Mouse (Mus musculus) layer of hippocampus, postnatal 25 days (tissue): ENCODE data around the gene Zfp362. TPM values are rescaled to one million over a fixed set of nuclear protein-coding genes. Genes with fewer than 3 reads are reported as not detected.

ENCODE experiments used
- DNase-seq, 2 experiments: peaks; one replicate each; pipeline ENCODE4 v3.0.0; 2022; ENCODE audit warnings: mixed read lengths in 2 of 2, low spot score in 1 of 2; ENCODE audit errors: extremely low spot score in 1 of 2
- total RNA-seq, 2 experiments: library from RNA; stranded (reverse); gene quantifications; 2 replicates each; pipeline ENCODE4 v1.2.3; 2021

Gene Zfp362
- total RNA-seq, 2 experiments from 2014 or later: 24.7 to 33.8 TPM

DNA sequence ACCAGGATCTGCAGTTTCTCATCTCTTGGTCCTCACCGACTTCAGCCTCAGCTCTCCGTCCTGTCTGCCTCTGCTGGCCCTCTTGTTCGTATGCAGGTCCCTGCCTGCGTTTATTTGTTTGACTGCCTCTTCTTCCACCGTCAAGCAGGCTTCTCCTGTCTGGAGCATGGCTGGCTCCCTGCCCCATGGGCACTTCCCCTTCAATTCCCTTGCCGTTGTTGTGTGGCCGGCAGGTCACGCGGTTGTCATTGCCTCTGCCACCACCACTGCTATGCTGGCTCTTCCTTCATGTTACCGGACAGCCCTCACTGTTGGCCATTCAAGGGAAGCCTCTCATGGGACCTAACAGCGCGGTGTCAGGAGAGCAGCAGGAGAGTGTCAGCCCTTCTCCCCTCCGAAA lies 37.7 kb downstream of the Zfp362 start:
- DNase-seq: no peak

DNA sequence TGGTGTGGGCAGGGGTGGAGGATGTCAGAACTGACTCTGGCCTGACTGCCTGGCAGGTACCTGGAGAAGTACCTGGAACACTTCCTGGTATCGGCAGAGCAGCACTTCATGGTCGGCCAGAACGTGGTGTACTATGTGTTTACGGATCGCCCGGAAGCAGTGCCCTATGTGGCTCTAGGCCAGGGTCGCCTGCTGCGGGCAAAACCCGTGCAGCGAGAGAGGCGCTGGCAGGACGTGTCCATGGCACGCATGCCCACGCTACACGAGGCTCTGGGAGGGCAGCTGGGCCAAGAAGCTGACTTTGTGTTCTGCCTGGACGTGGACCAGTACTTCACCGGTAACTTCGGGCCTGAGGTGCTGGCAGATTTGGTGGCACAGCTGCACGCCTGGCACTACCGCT lies 38.9 kb downstream of the Zfp362 start:
- no peak for DNase-seq

DNA sequence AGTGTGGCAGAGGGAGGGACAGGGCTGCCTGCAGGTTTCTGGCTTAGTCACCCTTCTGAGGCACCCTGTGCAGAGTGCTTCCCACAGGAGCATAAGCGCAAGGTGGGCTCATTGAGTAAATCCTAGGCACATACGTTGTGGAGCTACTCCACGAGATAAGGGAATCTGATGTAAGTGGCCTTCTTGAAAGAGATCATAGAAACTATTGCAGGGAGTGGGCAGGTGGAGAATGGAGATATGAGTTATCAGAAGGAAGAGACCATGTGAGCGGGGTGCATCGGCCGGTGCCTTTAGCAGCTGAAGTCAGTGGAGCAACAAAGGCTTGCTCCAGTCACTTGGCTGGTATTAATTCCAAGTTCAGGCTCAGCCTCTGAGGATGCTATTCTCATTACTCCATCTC lies 45.8 kb downstream of the Zfp362 start:
- DNase-seq: no peak

DNA sequence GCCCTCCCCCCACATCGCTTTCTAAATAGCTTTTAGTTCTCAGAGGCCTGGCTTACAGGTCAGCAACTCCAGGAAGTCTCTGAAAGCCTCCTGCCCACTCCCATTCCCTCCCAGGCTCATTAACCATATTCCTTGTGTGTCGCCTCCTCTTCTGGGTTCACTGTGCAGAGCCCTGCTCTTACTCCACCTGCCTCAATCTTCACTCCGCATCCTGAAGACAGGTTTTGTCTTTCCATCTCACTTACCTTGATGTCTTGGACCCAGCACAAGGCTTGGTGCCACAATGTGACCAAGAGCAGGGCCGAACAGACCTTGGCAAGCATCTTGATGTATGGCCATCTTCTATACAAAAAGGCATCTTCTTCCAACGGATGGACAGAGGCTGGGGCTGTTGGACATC lies 46.6 kb downstream of the Zfp362 start:
- DNase-seq: no peak

DNA sequence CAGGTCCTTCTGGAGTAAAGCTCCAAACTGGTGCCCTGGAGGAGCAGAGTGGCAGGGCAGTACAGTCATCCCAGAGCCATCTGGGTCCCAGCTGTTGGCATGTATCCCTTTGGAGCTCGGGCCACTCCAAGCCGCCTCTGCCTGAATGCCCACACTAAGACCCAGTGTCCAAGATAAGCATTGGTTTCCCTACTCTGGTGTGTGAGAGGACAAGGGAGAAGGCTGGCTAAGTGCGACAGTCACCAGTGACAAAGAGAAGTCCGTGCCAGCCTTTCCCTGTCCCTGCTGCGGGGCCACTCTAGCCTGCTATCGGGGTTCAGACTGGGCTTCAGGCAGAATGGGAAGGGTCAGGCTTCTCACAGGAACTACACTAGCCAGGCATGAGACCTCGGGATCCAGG lies 49.9 kb downstream of the Zfp362 start:
- no peak for DNase-seq

DNA sequence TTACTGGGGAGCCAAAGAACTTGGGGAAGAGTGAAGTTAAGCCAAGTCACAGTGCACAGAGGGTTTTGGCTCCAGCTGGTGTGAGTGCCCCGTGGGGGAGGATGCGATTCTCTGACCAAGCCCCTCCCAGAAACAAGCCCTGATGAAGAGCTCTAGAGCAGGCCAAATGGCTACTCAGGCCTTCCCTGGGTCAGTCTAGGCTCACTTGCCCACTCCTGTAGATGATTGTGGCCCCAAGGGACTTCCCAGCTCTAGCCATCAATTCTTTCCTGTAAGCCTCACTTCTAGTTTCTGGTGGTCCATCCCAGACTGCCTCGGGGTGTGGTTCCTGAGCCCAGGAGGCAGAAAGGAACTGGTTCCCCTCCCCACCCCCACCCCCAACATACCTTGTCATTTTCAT lies 50.8 kb downstream of the Zfp362 start, which contains the start of gene A3galt2:
TSS of gene A3galt2 (plus strand) at position 301 of the 400 bp plus-strand sequence.
- no peak for DNase-seq

DNA sequence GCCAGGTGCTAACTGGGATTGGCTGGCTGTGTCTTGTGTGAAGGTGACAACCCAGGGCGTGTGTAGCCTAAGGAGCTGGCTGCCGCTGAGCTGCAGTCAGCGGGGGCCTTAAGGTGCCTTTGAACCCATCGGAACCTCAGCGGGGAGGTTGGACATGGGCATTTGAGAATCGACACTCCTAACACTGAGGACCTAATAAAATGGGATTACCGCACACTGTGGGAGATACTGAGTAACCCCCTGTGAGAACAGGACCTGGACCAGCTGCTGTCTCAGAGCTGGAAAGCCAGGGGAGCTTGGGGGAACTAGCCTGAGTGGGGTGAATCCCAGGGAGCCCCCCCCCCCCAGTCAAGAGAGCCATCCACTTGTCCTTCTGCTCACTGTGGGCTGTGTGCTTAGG lies 52.3 kb downstream of the Zfp362 start:
- no peak for DNase-seq

DNA sequence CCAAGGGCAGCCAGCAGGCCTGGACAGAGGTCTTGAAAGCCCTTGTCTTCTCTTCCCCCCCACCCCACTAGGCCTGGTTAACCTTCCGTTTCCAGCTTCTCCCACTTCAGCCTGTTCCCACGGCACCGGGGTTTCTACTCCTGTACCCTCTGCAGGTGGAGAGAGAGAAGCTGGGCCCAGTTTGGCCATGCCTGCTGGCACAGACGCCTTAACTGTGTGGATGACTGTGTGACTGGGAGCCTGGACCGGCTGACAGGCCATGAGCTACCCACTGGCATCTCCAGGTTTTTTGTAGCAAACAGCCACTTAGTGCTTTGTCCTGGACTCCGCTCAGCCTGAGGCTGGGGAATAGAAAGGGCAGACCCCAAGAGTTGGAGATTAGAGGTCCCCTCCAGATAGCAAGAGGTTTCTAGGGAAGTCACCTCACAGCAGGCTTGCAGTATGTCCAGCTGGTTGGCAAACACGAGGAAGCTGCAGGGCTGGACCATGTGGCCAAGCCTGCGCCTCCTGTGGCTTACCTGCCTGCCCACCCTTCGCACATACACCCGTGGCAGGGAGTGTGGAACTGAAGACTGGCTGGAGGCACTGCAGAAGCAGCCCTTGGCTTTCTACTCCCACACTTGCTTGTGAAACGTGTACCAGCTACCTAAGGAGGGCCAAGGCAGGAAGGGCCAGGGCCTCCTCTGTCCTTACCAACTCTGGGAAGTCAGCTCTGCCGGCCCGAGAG lies 53.7 kb downstream of the Zfp362 start:
- DNase-seq: no peak

DNA sequence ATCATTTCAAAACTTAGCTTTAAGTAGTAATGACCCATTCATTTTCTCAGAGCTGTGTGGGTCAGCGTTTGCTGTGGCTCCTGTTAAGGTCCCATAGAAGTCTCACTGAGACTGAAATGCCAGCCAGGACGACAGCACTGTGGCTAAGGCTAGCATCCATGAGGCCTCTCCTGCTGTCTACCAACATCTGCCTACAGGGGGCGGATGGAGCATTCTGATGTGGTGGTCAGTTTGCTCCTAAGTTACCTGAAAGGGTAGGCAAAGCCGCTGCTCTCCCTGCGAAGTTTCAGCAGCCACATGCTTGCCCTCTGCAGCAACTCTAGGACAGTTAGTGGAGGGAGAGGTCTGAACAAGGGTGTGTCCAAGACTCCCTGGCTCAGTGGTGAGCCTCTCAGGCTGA lies 54.8 kb downstream of the Zfp362 start:
- DNase-seq: no peak

DNA sequence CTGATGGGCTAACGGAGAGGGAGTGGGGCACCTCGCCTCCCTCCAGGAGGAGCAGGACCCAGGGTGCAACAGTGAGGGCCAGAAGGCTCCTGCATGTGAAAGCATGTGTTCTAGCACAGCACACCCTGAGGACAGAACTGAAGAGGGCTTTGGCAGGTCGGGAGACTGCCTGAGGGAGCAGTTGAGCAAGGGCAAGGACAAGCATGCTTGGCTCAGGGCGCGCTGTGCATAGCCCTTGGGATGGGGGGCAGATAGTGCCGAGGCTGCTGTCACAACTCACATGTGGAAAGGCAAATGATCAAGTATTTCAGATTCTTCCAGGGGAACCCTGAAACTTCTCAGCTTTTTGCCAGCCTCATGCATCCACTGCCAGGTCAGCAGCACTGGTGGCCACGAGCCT lies 57.5 kb downstream of the Zfp362 start:
- no peak for DNase-seq

DNA sequence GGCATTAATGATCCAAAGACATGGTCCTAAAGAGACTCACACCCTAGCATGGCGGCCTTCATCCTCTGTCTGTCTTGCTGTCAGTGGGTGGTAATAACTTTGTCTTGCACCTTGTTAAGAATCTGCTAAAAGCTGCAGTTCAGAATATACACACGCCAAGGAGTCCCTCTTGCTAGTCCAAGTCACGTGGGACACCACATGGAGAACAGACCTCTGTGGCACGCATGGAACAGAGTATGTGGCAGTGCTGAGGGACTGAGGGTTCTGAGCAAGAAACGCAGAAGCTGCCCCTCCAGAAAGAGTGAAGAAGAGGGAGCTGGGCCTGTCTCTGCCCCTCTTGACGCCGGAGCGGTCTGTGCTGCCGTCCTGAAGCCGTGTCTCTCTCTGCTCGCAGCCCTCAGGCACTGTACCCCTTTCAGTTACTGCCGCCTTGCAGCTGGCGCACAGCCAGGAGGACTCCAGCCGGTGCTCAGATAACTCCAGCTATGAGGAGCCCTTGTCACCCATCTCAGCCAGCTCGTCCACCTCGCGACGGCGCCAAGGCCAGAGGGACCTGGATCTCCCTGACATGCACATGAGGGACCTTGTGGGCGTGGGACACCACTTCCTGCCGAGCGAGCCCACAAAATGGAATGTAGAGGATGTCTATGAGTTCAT lies 58.1 kb downstream of the Zfp362 start:
- no peak for DNase-seq

DNA sequence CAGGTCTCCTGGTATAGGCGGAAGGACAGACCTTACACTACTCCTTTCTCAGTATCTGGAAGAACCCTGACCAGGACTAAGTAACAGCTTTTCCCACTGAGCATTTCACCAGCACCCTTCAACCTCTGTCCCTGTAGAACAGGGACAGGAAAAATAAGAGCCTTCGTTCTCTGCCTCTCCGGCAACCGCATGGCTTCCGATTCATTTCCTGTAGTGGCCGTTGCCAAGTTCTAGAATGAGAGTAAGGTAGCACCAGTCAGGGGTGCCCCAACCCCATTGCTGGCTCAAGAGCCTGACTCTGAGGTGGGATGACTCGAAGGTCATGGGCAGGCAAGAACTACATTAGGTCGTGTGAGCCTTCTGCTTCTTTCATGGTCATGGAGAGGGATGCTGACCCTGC lies 60.7 kb downstream of the Zfp362 start:
- no peak for DNase-seq

DNA sequence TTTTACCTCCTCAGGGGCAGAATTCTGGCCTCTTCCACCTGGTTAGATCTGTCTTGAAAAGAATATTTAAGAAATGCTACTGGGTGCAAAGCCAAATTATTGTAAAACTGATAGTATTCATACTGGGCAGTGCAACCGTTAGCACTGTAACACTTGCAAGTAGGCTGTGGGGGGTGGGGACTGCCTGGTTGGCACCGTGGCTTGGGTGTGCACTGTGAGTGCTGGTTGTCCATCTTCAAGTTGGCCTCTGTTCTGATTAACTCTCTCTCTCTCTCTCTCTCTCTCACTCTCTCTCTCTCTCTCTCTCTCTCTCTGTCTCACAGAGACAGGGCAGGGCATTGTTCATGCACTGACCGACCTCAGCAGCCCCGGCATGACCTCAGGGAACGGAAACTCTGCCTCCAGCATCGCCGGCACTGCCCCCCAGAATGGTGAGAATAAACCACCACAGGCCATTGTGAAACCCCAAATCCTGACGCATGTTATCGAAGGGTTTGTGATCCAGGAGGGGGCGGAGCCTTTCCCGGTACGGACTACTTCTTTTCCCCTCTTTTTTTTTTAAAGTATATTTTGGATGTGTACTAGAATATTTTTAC lies 62.7 kb downstream of the Zfp362 start:
- DNase-seq: no peak

DNA sequence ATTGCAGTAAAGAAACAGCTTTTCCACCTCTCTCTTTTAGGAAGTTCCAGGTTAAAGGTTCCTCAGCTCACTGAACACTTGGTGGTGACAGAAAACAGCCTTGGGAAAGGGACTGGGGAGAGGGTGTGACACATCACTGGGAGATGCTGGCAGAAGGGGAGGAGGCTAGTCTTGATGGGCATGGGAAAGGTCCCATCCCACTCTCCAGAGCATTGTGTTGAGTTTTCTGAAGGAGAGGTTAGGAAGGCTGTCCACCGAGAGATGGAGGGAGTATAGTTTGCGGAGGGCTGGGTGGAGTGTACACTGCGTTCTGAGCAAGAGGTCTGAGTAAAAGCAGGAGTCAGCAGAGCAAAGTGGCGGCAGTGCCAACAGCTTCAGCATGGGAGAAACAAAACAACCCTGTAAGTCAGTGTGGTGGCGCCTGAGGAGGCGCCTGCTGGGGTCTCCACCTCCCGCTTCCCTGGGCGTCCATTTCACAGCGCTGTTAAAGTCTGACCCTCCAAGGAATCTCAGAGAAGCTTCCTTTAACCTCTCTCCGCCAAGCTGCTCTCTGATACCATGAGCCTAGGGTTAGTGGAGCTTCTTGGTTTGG lies 63.4 kb downstream of the Zfp362 start:
- no peak for DNase-seq

DNA sequence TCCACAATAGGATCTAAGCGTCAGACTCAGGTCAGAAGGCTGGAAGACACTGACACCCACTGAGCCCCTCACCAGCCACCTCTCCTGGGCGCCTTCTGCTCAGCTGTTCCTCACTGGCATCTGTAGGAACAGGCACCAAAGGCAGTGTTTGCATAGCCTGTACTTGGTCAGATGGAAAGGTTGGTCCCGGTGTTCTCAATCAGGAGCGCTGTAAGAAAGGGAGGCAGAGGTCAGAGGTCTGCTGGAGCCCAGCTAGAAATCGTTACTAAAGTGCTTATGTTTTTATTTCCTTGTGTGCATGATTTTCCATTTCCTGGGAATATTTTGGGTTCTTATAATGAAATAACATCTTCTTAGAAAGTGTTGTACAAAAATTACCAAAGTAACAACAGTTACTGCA lies 63.9 kb downstream of the Zfp362 start:
- DNase-seq: no peak

DNA sequence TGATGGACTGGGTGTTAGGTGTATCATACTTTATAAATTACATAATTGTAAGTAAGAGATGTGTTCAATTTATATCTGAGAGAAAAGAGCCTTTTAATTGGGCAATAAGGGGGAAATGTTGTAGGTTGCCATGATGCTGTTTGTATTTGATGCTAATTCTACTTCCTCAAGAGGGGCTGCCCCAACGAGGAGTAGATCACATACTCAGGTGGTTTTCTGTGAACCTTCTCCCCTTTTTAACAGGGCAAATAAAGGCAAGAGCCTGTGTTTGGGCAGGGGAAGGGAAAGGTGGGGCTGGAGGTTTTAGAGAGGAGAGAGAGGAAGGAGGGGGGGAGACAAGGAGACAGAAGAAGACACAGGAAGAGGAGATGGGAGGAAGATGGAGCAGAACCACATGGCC lies 65.0 kb downstream of the Zfp362 start:
- DNase-seq: no peak

DNA sequence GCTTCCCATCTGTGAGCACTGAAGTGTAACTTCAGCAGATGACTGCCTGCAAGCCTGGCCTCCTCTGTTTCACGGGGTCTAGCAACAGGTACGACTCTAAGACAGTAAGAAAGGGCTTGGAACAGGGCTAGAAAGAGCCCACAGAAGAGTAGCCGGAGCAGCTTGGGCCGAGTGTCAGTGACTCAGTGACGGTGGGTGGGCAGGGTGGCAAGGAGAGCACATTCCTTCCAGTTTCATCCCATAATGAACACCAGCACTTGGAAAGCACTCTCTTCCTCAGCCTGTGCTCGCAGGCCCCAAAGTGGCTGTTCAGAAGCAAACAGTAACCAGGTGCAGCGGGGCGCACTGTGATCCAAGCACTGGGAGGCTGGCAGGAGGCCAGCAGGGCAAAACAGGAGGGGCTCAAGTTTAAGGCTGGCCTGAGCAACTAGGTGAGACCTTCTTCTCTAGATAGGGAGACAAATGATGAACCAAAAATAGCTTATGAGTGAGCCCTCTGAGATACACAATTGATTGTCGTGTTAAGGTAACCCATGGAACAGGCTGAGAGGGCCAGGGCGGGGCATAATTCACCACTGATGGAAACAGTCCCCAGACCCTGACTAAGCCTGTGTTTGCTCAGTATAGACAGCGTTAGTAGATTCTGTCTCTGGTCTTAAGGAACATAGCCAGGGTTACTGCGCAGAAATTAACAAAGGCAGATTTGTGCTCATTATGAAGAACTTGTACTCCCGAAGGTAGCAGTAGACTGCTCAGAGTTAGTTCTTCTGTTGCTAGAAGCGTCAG lies 67.8 kb downstream of the Zfp362 start:
- no peak for DNase-seq

DNA sequence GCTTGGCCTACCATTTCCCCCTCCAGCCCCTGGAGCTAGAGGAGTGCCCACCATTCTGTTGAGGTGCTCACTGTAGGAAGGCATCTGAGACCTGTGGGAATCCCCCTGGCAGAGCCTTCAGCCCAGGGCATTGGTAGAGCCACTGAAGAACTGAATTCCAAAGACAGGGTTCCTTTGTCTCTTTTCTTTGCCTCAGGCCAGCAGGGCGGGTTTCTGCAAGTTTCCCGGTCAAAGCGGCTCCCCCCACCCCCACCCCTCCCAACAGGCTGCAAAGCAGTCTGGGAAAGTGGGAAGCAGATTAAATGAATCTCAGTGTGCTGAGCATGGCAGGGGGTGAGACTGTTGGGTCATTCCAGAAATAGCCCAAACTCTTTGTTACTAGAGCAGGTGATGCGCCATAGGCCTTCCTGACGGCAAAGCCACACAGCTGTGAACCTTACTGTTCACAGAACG lies 68.7 kb downstream of the Zfp362 start:
- DNase-seq: no peak

DNA sequence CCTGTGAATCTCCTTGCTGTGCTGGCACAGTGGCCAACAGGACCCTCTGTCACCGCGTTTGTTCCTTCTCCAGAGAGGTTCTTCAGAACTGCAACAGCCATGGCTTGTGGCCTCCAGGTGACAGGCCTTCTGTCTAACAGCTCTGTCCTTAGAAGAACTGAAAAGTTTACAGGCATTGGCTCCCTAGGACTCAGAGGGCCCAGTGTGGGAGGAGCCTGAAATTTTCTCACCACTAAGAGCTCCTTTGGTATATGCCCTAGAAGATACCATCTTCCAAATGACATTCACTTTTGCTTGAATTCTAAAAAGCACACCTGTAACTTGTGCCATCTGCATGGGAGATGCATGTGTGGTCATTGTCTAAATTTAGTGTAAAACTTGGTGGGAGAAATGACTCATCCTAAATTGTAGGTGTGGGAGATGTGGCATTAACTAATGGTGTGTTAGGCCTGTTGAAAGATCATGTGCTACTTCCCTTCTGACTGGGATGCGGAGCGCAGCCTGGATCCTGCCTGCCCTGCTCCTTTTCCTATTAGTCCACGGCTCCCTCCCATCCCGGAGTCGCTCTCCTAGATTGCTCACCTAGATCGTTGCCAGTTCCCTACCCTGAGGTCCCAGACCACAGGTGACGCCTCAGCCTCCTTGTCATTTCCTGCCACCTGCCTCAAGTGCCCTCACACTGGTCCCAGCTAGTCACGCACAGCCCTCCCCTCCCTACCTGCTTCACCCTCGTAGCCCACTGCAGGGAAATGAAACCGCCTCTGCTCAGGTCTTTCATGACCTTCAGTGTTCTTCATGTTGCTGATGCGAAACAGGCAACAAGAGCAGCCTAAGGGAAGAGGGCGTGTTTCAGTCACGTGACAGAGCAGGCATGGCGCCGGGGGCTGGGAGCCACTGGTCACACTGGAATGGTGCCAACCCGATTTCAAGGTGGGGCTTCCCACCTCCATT lies 70.8 kb downstream of the Zfp362 start:
- no peak for DNase-seq

DNA sequence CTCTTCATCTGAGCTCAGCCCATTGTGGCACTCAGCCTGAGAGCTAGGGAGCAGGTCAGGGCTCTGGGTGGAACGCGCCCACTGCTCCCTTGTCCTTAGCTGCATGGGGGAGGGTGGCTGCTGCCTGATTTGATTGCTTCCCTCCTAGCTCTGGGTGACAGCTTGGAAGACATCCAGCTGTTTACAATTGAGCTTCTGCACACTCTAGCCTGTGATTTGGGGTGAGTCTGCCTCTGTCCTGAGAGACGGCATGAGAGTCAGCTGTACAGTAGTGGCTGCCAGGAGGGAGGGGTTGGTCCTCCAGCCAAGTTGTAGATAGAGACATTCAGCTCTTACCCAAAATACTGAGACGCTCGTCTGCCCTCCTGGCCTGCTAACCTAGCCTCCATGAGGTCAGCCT lies 71.6 kb downstream of the Zfp362 start:
- DNase-seq: no peak
